Mouse (Mus musculus): ENCODE measurements around the gene Mtmr3.
"Not testable (repeated sequence)": the region's sequence is repeated elsewhere in the genome, so short reads cannot be mapped to it uniquely, and the experiment has no call there.

Mtmr3 gene

GRCm38 (mm10) chr11:4601890-4602289 lies 7.2 kb upstream of the Mtmr3 start:
- DNase-seq (ENCODE audit: low spot score in 2 of 2), result no peak

GRCm38 (mm10) chr11:4599916-4600315 lies 5.3 kb upstream of the Mtmr3 start:
- DNase-seq (ENCODE audit: low spot score in 2 of 2), result peak in 1 of 2 experiments; percentile 36

DNA sequence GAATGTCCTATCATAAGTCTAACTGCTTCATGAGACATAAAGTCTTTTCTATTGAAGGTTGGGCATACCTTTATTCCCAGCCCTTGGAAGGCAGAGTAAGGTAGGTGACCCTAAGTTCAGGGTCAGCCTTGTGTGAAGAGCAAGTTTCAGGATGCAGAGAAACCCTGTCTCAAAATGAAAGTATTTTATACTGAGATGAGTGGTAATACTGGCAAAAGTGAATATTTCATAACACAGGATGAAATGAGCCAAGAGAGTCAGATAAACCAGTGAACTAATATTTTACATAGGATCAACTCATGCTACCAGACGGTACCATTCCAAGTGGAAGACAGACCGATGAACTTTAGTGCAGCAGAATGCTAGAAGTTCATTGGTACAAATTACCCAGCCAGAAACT lies 3.7 kb upstream of the Mtmr3 start:
- DNase-seq (ENCODE audit: low spot score in 2 of 2), result no peak

DNA sequence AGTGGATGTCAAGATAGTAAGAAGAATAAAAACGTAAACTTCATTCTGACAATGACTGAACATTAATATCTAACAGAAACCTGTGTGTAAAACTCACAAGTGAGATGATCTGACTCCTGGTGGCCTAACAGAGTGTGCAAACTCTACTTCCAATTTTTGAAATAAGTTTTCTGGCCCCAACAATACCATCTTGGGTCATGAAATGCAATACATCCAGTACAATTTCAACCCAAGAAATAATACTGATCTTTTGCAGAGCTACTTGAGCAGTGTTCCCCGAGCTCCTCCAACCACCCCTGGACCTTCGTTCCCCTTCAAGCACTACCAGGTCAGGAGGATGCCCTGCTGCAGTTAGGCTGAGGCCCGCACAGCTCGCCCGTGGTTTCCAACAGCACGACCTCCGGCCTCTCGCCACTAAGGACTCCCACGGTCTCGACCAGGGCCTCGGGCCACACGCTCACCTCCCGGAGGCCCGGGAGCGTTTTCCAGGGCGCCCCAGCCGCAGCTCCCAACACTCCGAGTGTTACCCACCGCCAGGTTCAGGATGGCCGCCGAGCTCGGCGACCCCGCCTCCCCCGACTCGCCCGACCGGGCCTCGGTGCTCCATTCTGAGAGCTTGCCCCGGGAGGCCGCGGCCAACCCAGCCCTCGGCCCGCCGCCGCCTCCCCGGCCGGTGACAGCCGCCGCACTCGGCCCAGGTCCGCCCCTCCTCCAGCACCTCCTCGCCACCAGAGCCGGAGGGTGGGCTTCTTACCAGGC lies 635 bp downstream of the Mtmr3 start:
- DNase-seq (ENCODE audit: low spot score in 2 of 2), result peak; percentile 30 to 40

DNA sequence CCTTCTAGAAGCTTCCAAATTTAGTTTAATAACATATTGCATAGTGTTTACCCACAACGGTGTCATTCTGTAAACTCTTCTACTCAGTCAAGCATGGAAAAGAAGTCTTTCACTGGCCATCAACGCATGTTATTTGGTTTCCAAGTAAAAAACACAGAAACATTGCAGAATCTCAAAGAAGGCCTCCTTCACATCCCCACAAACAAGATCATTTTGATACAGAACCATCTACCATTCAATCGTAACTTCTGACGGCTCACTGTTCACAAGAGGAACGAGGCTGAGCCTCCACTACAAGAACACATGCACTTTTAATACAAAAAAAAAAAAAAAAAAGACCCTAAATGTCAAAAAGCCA lies 1.2 kb downstream of the Mtmr3 start:
- DNase-seq (ENCODE audit: low spot score in 2 of 2), result no peak

DNA sequence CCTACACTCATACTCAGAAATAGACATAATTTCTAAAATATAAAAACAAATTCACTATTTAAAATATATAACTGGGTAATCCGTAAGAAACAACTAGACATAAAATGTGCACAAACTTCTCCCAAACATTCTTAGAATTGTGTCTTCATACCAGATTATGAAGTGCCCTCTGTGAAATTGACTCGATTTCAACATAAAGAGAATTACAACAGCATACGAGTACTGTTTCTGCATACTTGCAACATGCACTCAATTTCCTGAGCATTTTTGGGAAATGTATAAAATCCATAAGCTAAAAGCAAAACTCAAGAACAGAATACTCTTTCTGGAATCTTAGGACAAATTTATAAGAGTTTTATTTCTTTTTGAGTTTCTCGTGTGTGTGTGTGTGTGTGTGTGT lies 2.9 kb downstream of the Mtmr3 start:
- no peak for DNase-seq (ENCODE audit: low spot score in 2 of 2)

DNA sequence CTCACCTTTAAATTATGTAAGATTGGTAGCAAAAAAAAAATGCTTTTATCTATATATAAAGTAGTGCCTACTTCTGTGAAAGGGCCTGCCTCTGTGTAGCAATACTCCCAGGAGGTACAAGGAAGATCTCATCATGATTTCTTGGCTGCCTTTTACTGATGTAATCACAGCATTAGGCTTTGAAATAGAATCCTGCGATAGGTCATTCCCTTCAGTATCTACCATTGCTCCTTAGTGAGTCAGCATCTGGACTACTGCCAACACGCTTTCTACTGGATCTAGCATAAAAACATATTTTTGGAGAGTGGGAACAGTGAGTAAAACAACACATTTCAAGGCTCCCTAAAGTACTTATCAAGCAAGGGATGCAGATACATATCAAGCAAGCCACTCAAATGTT lies 16.0 kb downstream of the Mtmr3 start:
- no peak for DNase-seq (ENCODE audit: low spot score in 2 of 2)

GRCm38 (mm10) chr11:4577079-4577478 lies 17.6 kb downstream of the Mtmr3 start:
- no peak for DNase-seq (ENCODE audit: low spot score in 2 of 2)

- not testable (repeated sequence) for DNase-seq (ENCODE audit: low spot score in 2 of 2)
These were observed 18.5 kb downstream of the Mtmr3 start for GRCm38 (mm10) chr11:4576090-4576732.

- DNase-seq (ENCODE audit: low spot score in 2 of 2), result no peak
These were observed 23.2 kb downstream of the Mtmr3 start for GRCm38 (mm10) chr11:4571491-4571901.

GRCm38 (mm10) chr11:4566333-4566732 lies 28.3 kb downstream of the Mtmr3 start:
- no peak for DNase-seq (ENCODE audit: low spot score in 2 of 2)

GRCm38 (mm10) chr11:4565545-4565944 lies 29.1 kb downstream of the Mtmr3 start:
- DNase-seq (ENCODE audit: low spot score in 2 of 2), result no peak

DNA sequence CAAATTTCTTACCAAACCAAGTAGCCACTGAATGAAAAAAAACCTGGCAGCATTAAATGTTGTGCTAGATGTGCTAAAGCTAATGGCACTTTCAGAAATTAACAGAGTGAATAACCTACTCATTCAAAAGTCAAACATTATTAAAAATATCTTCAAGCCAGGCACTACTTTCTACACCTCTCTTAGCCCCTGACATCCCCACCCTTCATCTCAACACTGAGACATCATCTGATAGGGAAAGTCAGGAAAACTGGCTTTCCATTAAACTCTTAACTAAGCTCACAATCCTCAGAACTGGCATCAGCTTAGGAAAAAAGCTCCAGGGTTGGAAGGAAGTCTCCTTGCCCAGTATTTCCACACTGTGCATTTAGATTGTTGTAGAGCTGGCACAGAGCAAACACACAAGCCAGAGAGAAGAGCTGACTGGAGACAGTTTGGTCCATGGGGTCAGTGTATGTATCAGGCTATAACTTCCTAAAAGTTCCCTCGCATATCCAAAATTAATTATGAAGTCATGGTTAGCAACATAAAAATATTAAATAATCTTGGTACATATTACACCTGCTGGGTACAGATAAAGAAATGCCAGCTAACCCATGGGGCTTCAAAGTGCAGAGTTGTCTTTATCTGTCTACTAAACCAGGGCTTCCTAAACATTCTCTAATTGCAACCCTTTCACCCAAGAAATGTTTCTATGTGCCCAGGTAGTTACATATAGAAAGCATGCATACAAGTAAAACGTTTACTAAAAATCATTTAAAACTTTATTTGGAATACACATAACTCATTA lies 41.2 kb downstream of the Mtmr3 start:
- DNase-seq (ENCODE audit: low spot score in 2 of 2), result no peak

DNA sequence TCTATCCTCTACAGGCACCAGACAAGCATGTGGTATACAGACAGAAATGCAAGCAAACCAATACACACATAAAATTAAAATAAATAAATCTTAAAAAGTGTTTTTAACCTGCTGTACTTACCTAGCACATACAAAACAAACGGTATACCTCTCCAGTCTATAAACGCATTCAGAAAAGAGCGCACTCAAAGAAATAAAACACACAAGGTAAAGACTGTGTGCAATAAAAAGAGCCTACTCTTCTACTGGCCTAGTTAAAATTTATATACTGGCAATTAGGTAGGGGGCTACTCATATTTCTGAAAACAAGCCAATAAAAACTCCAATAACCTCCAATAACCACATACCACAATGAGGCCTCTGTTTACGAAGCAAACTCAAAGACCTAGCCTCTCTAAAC lies 47.1 kb downstream of the Mtmr3 start:
- no peak for DNase-seq (ENCODE audit: low spot score in 2 of 2)

DNA sequence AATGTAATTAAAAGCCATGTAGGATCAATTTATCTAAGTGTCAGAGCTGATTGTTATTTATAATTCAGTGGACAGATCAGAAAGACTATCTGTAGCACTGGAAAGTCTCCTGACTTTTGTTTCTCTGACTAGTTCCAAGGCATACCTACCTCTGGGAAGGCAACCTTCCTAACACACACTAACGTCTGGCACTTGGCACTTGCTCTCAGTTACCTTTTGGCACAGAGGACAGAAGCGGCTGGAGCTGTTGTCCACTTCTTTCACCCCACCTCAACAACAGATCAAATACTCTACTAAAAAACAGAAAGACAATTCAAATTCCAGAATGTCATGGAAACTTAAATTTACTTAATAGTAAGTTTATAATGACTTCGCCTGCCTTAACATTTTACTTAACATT lies 48.7 kb downstream of the Mtmr3 start:
- DNase-seq (ENCODE audit: low spot score in 2 of 2), result no peak

DNA sequence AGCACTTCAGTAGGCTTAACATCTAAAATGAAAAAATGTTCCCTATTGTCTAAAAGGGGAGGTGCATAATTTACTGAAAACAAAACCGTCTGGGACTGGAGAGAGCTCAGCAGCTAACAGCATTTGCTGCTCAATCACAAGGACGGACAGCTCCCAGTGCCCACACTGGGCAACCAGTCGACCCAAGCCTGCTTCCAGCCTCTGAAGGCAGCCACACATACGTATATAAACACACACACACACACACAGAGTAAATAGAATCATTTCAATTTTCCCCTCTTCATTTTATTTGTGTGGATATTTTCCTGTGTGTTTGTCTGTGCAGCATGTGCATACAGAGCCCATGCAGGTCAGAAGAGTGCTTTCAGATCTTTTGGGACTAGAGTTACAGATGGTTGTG lies 49.3 kb downstream of the Mtmr3 start:
- no peak for DNase-seq (ENCODE audit: low spot score in 2 of 2)

GRCm38 (mm10) chr11:4544627-4544921 lies 50.1 kb downstream of the Mtmr3 start:
- not testable (repeated sequence) for DNase-seq (ENCODE audit: low spot score in 2 of 2)

GRCm38 (mm10) chr11:4543746-4544626 lies 50.7 kb downstream of the Mtmr3 start:
- no peak for DNase-seq (ENCODE audit: low spot score in 2 of 2)

DNA sequence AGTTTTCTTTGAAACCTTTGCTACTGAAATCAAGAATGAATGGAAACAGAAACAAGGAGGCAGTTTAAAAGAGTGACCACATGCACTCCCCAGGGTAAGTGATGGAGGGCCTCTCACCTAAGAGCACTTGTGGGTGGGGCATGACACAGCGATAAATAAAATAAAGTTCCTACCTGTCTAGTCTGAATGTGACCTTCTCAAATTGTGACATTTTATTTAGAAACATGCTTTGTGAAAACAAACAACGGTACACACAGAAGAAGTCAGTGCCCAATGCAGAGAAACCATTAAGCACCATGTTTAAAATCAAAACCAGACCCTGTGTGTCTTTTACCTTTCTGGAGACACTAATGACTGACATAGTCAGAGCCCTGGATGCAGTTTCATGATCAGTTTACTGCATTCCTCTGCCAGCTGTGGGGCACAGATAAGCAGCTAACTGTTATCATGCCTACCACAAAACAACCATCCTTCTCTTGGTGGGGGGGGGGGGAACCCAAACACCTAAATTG lies 51.6 kb downstream of the Mtmr3 start:
- no peak for DNase-seq (ENCODE audit: low spot score in 2 of 2)

GRCm38 (mm10) chr11:4536645-4537044 lies 58.0 kb downstream of the Mtmr3 start:
- no peak for DNase-seq (ENCODE audit: low spot score in 2 of 2)

- no peak for DNase-seq (ENCODE audit: low spot score in 2 of 2)
These were observed 67.5 kb downstream of the Mtmr3 start for GRCm38 (mm10) chr11:4527132-4527531.

Measured in natural killer cell, adult 2 months (primary cell).